Mouse (Mus musculus): ENCODE results near the gene Kif26a. TPM values are rescaled to one million over a fixed set of nuclear protein-coding genes. Genes with fewer than 3 reads are reported as not detected.
A peak's percentile ranks its signal among the peaks of the same experiment; 100 is the strongest.

Gene Kif26a
- polyA plus RNA-seq, 1 experiment from 2014 or later, result 3.1 TPM

DNA sequence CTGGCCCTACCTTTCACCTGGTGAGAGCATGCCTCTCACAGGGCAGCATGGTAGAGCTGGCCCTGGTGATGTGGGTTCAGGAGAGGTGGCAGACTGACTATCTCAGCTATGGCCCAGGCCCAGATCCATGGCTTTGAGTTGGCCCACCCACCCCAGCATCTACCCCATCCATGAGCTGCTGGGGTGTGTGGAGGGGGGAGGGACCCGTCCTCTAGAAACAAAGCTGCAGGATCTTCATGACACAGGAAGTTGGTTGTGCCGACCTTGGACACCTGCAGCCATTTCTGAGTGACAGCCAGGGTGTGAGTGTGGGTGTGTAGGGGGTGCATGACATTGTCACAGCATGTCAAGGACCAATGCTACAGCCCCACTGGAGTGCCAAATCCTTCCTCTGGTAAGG is 84.2 kb downstream of the Kif26a start:
- 88% methylated on average over 2 of the region's 2 CpGs for WGBS
- DNase-seq (ENCODE audit: low spot score), result no peak
- H3K4me3 ChIP-seq (replicated peaks; ENCODE audit: low read length), result no peak overlapping the region

More for the DNA sequence above, 84.2 kb downstream of the Kif26a start:
- Histone ChIP-seq H3K9me3 (ENCODE audit: control insufficient read depth, low read length) (no peaks in the 10 kb centered on the region), H3K4me1 (replicated peaks; ENCODE audit: control insufficient read depth, insufficient read depth, low read length) (peaks cover 3% of the 10 kb centered on the region; the same call in 1 of the 2 replicates), H3K36me3 (replicated peaks; ENCODE audit: control insufficient read depth, insufficient read depth) (no peaks in the 10 kb centered on the region), H3K27ac (no peak overlapping the region), H3K4me2 (replicated peaks) (no peak overlapping the region), H3K27me3 (ENCODE audit: control insufficient read depth, insufficient read depth, low read length) (no peaks in the 10 kb centered on the region), H3K9ac (no peak overlapping the region)
- ATAC-seq (ENCODE audit: low FRiP score), result no peak

MicroRNAs encoded within 50 kb of the gene (microRNA counts, 519-probe panel; counts per million panel counts)
- microRNA mmu-miR-203, result 3,208 counts per million, percentile 15 among the panel's probes with 10 or more counts

Small RNA genes within 50 kb of the gene (microRNA-seq; reads per million reads assigned to microRNA genes)
- gene Mir203 (714 reads per million, percentile 75 among the genes with 10 or more reads in this experiment), gene Mir3073a (not detected), gene Mir3073b (not detected)

Other genes with a start within 250 kb of the Kif26a start
- 38.0 and 43.3 TPM in 2 replicates for gene Ppp1r13b, start 238.1 kb upstream of the Kif26a start, polyA plus RNA-seq (2014; fragmentation: Nextera tagmentation; extraction: Ambion mirVana)
- gene Atp5mpl, start 179.2 kb upstream of the Kif26a start, polyA plus RNA-seq (2014; fragmentation: Nextera tagmentation; extraction: Ambion mirVana), result 789 and 991 TPM in 2 replicates
- 0.18 and 0.48 TPM in 2 replicates for gene Tdrd9, start 174.6 kb upstream of the Kif26a start, polyA plus RNA-seq (2014; fragmentation: Nextera tagmentation; extraction: Ambion mirVana)
- gene Rd3l, start 164.9 kb upstream of the Kif26a start, polyA plus RNA-seq (2014; fragmentation: Nextera tagmentation; extraction: Ambion mirVana), result not detected in 2 replicates
- gene Aspg, start 39.5 kb upstream of the Kif26a start, polyA plus RNA-seq (2014; fragmentation: Nextera tagmentation; extraction: Ambion mirVana), result 0.29 and 0.46 TPM in 2 replicates